Mouse (Mus musculus): Measurements from ENCODE around the gene Angpt4.

Angpt4 gene

GRCm38 (mm10) chr2:151914120-151914519, 3.1 kb downstream of the Angpt4 start:
- no peak for DNase-seq (ENCODE audit: low read depth, low spot score)

GRCm38 (mm10) chr2:151915111-151915510, 4.1 kb downstream of the Angpt4 start:
- DNase-seq (ENCODE audit: low read depth, low spot score) = no peak

- peak; percentile 44 for DNase-seq (ENCODE audit: low read depth, low spot score)
Observed at GRCm38 (mm10) chr2:151916061-151916831, 5.2 kb downstream of the Angpt4 start.

- no peak for DNase-seq (ENCODE audit: low read depth, low spot score)
Observed at GRCm38 (mm10) chr2:151919140-151919539, 8.1 kb downstream of the Angpt4 start.

GRCm38 (mm10) chr2:151921068-151921467, 10.1 kb downstream of the Angpt4 start:
- no peak for DNase-seq (ENCODE audit: low read depth, low spot score)

GRCm38 (mm10) chr2:151921596-151921995, 10.6 kb downstream of the Angpt4 start:
- DNase-seq (ENCODE audit: low read depth, low spot score) = peak; percentile 68

GRCm38 (mm10) chr2:151924276-151924675, 13.3 kb downstream of the Angpt4 start:
- no peak for DNase-seq (ENCODE audit: low read depth, low spot score)

- DNase-seq (ENCODE audit: low read depth, low spot score) = no peak
Observed at GRCm38 (mm10) chr2:151925715-151926114, 14.7 kb downstream of the Angpt4 start.

- no peak for DNase-seq (ENCODE audit: low read depth, low spot score)
Observed at GRCm38 (mm10) chr2:151927103-151927502, 16.1 kb downstream of the Angpt4 start.

GRCm38 (mm10) chr2:151930389-151931074, 19.5 kb downstream of the Angpt4 start:
- peak; percentile 76 for DNase-seq (ENCODE audit: low read depth, low spot score)

GRCm38 (mm10) chr2:151937893-151938292, 26.9 kb downstream of the Angpt4 start:
- peak; percentile 29 for DNase-seq (ENCODE audit: low read depth, low spot score)

GRCm38 (mm10) chr2:151938780-151939200, 27.8 kb downstream of the Angpt4 start:
- no peak for DNase-seq (ENCODE audit: low read depth, low spot score)

- DNase-seq (ENCODE audit: low read depth, low spot score) = no peak
Observed at GRCm38 (mm10) chr2:151939651-151940420, 28.8 kb downstream of the Angpt4 start.

- DNase-seq (ENCODE audit: low read depth, low spot score) = no peak
Observed at GRCm38 (mm10) chr2:151941269-151941668, 30.3 kb downstream of the Angpt4 start.

- DNase-seq (ENCODE audit: low read depth, low spot score) = no peak
Observed at GRCm38 (mm10) chr2:151944106-151944505, 33.1 kb downstream of the Angpt4 start.

GRCm38 (mm10) chr2:151947617-151948016, 36.6 kb downstream of the Angpt4 start:
- DNase-seq (ENCODE audit: low read depth, low spot score) = no peak

GRCm38 (mm10) chr2:151948311-151948710, 37.3 kb downstream of the Angpt4 start:
- DNase-seq (ENCODE audit: low read depth, low spot score) = no peak

- DNase-seq (ENCODE audit: low read depth, low spot score) = no peak
Observed at GRCm38 (mm10) chr2:151949082-151949774, 38.2 kb downstream of the Angpt4 start.

- no peak for DNase-seq (ENCODE audit: low read depth, low spot score)
Observed at GRCm38 (mm10) chr2:151953665-151954064, 42.7 kb downstream of the Angpt4 start.

- DNase-seq (ENCODE audit: low read depth, low spot score) = no peak
Observed at GRCm38 (mm10) chr2:151956500-151957137, 45.6 kb downstream of the Angpt4 start.

GRCm38 (mm10) chr2:151959274-151959673, 48.3 kb downstream of the Angpt4 start:
- DNase-seq (ENCODE audit: low read depth, low spot score) = peak; percentile 72

Data from forelimb bud, embryonic 11.5 days (tissue).